Mouse (Mus musculus): ENCODE data around the gene Agap2.
"Not testable (repeated sequence)": the region's sequence is repeated elsewhere in the genome, so short reads cannot be mapped to it uniquely, and the experiment has no call there.

Agap2 gene

GRCm38 (mm10) chr10:127101151-127101550, 26.1 kb downstream of the Agap2 start:
- no peak for DNase-seq (ENCODE audit: low spot score)

- DNase-seq (ENCODE audit: low spot score) = no peak
These were observed 28.5 kb downstream of the Agap2 start for GRCm38 (mm10) chr10:127103631-127104030.

GRCm38 (mm10) chr10:127107563-127108261, 32.6 kb downstream of the Agap2 start:
- no peak for DNase-seq (ENCODE audit: low spot score)

- no peak for DNase-seq (ENCODE audit: low spot score)
These were observed 33.1 kb downstream of the Agap2 start for GRCm38 (mm10) chr10:127108262-127108583.

- no peak for DNase-seq (ENCODE audit: low spot score)
These were observed 36.2 kb downstream of the Agap2 start for GRCm38 (mm10) chr10:127111001-127111887.

GRCm38 (mm10) chr10:127114408-127114807, 39.3 kb downstream of the Agap2 start:
- no peak for DNase-seq (ENCODE audit: low spot score)

GRCm38 (mm10) chr10:127115068-127115467, 40.0 kb downstream of the Agap2 start:
- DNase-seq (ENCODE audit: low spot score) = no peak

- DNase-seq (ENCODE audit: low spot score) = no peak
These were observed 43.4 kb downstream of the Agap2 start for GRCm38 (mm10) chr10:127118470-127118869.

- DNase-seq (ENCODE audit: low spot score) = no peak
These were observed 44.1 kb downstream of the Agap2 start for GRCm38 (mm10) chr10:127119229-127119628.

GRCm38 (mm10) chr10:127120301-127121065, 45.4 kb downstream of the Agap2 start:
- no peak for DNase-seq (ENCODE audit: low spot score)

- peak; percentile 91 for DNase-seq (ENCODE audit: low spot score)
These were observed 46.0 kb downstream of the Agap2 start, which contains the start of gene Os9 for GRCm38 (mm10) chr10:127121066-127121477. Gene Os9 (minus strand): TSS chr10:127121131.

GRCm38 (mm10) chr10:127122018-127122417, 46.9 kb downstream of the Agap2 start:
- DNase-seq (ENCODE audit: low spot score) = no peak

GRCm38 (mm10) chr10:127122784-127123435, 47.8 kb downstream of the Agap2 start:
- DNase-seq (ENCODE audit: low spot score) = no peak

- DNase-seq (ENCODE audit: low spot score) = peak; percentile 51
These were observed 48.3 kb downstream of the Agap2 start for GRCm38 (mm10) chr10:127123436-127123805.

- peak; percentile 15 for DNase-seq (ENCODE audit: low spot score)
These were observed 50.3 kb downstream of the Agap2 start for GRCm38 (mm10) chr10:127125210-127126001.

GRCm38 (mm10) chr10:127126579-127126978, 51.5 kb downstream of the Agap2 start:
- no peak for DNase-seq (ENCODE audit: low spot score)

GRCm38 (mm10) chr10:127127711-127128279, 52.7 kb downstream of the Agap2 start:
- DNase-seq (ENCODE audit: low spot score) = no peak

GRCm38 (mm10) chr10:127129431-127129830, 54.3 kb downstream of the Agap2 start:
- no peak for DNase-seq (ENCODE audit: low spot score)

- no peak for DNase-seq (ENCODE audit: low spot score)
These were observed 57.4 kb downstream of the Agap2 start for GRCm38 (mm10) chr10:127132469-127132868.

- DNase-seq (ENCODE audit: low spot score) = not testable (repeated sequence)
These were observed 59.4 kb downstream of the Agap2 start for GRCm38 (mm10) chr10:127134394-127135035.
